Mouse (Mus musculus): ENCODE data around the gene Ttc39b. TPM values are rescaled to one million over a fixed set of nuclear protein-coding genes. Genes with fewer than 3 reads are reported as not detected.
A peak's percentile ranks its signal among the peaks of the same experiment; 100 is the strongest.

Gene Ttc39b
- polyA plus RNA-seq (2014; fragmentation: Nextera tagmentation; extraction: Ambion mirVana) = 2.5 and 3.5 TPM in 2 replicates

- H3K27me3 ChIP-seq (ENCODE audit: control insufficient read depth, insufficient read depth, low read length) = no peaks in the 10 kb centered on the region
- peaks cover 0 to 2% of the 10 kb centered on the region in 2 experiments; a peak in 2 of 4 replicates for H3K4me1 ChIP-seq (ENCODE audit: control insufficient read depth in 2 of 2, insufficient read depth in 2 of 2, low read length in 2 of 2)
- peak within 1 kb of the TSS; percentile 65 to 67 for H3K4me3 ChIP-seq (ENCODE audit: control insufficient read depth in 1 of 2, insufficient read depth in 1 of 2, low read depth in 1 of 2, low read length in 2 of 2)
- H3K27ac ChIP-seq (replicated peaks in 1 of 2; ENCODE audit: control insufficient read depth in 1 of 2, insufficient read depth in 1 of 2, low read depth in 2 of 2, low read length in 2 of 2) = peak within 1 kb of the TSS; percentile 3 to 35
- peak; percentile 98 for ATAC-seq (ENCODE audit: insufficient number of reproducible peaks, insufficient read depth, low FRiP score, low read depth)
- H3K36me3 ChIP-seq (ENCODE audit: control insufficient read depth, insufficient read depth, low read length) = no peaks in the 10 kb centered on the region
- peak within 1 kb of the TSS; percentile 72 for H3K9ac ChIP-seq (ENCODE audit: low read length)
- peak within 1 kb of the TSS; percentile 99 for H3K4me2 ChIP-seq (ENCODE audit: low read length)
- H3K9me3 ChIP-seq (ENCODE audit: control insufficient read depth, low read length) = no peaks in the 10 kb centered on the region
- WGBS = under 1% methylated on average over 55 of the region's 59 CpGs
Observed at GRCm38 (mm10) chr4:83323910-83324684, at the start of gene Ttc39b. Gene Ttc39b (minus strand): TSS chr4:83324255.

GRCm38 (mm10) chr4:83373381-83373780, 49.3 kb upstream of the Ttc39b start:
- ATAC-seq (ENCODE audit: insufficient number of reproducible peaks, insufficient read depth, low FRiP score, low read depth) = no peak
- no peaks in the 10 kb centered on the region for H3K4me1 ChIP-seq (ENCODE audit: control insufficient read depth in 2 of 2, insufficient read depth in 2 of 2, low read length in 2 of 2)
- no peaks in the 10 kb centered on the region for H3K27me3 ChIP-seq (ENCODE audit: control insufficient read depth, insufficient read depth, low read length)
- H3K9ac ChIP-seq (ENCODE audit: low read length) = no peak overlapping the region
- H3K27ac ChIP-seq (replicated peaks in 1 of 2; ENCODE audit: control insufficient read depth in 1 of 2, insufficient read depth in 1 of 2, low read depth in 2 of 2, low read length in 2 of 2) = no peak overlapping the region
- WGBS = 59% methylated on average over 4 of the region's 4 CpGs
- no peaks in the 10 kb centered on the region for H3K36me3 ChIP-seq (ENCODE audit: control insufficient read depth, insufficient read depth, low read length)
- H3K4me2 ChIP-seq (ENCODE audit: low read length) = no peak overlapping the region
- H3K4me3 ChIP-seq (ENCODE audit: control insufficient read depth in 1 of 2, insufficient read depth in 1 of 2, low read depth in 1 of 2, low read length in 2 of 2) = no peak overlapping the region
- H3K9me3 ChIP-seq (ENCODE audit: control insufficient read depth, low read length) = no peaks in the 10 kb centered on the region

- peaks cover 13% of the 10 kb centered on the region for H3K9me3 ChIP-seq (ENCODE audit: control insufficient read depth, low read length)
- H3K4me3 ChIP-seq (ENCODE audit: control insufficient read depth in 1 of 2, insufficient read depth in 1 of 2, low read depth in 1 of 2, low read length in 2 of 2) = no peak overlapping the region
- 66% methylated on average over 1 of the region's 1 CpGs for WGBS
- ATAC-seq (ENCODE audit: insufficient number of reproducible peaks, insufficient read depth, low FRiP score, low read depth) = no peak
- peaks cover 0 to 4% of the 10 kb centered on the region in 2 experiments; a peak in 2 of 4 replicates for H3K4me1 ChIP-seq (ENCODE audit: control insufficient read depth in 2 of 2, insufficient read depth in 2 of 2, low read length in 2 of 2)
- no peak overlapping the region for H3K9ac ChIP-seq (ENCODE audit: low read length)
- H3K27ac ChIP-seq (replicated peaks in 1 of 2; ENCODE audit: control insufficient read depth in 1 of 2, insufficient read depth in 1 of 2, low read depth in 2 of 2, low read length in 2 of 2) = no peak overlapping the region
- H3K36me3 ChIP-seq (ENCODE audit: control insufficient read depth, insufficient read depth, low read length) = no peaks in the 10 kb centered on the region
- H3K27me3 ChIP-seq (ENCODE audit: control insufficient read depth, insufficient read depth, low read length) = no peaks in the 10 kb centered on the region; the same call in 1 of the 2 replicates
- no peak overlapping the region for H3K4me2 ChIP-seq (ENCODE audit: low read length)
Observed at GRCm38 (mm10) chr4:83357738-83358137, 33.7 kb upstream of the Ttc39b start.

GRCm38 (mm10) chr4:83354786-83355185, 30.7 kb upstream of the Ttc39b start:
- H3K4me3 ChIP-seq (ENCODE audit: control insufficient read depth in 1 of 2, insufficient read depth in 1 of 2, low read depth in 1 of 2, low read length in 2 of 2) = no peak overlapping the region
- peaks cover 0 to 4% of the 10 kb centered on the region in 2 experiments; a peak in 2 of 4 replicates for H3K4me1 ChIP-seq (ENCODE audit: control insufficient read depth in 2 of 2, insufficient read depth in 2 of 2, low read length in 2 of 2)
- ATAC-seq (ENCODE audit: insufficient number of reproducible peaks, insufficient read depth, low FRiP score, low read depth) = no peak
- H3K9me3 ChIP-seq (ENCODE audit: control insufficient read depth, low read length) = peaks cover 7% of the 10 kb centered on the region
- no peak overlapping the region for H3K9ac ChIP-seq (ENCODE audit: low read length)
- H3K36me3 ChIP-seq (ENCODE audit: control insufficient read depth, insufficient read depth, low read length) = no peaks in the 10 kb centered on the region
- peaks cover 5% of the 10 kb centered on the region for H3K27me3 ChIP-seq (ENCODE audit: control insufficient read depth, insufficient read depth, low read length)
- no peak overlapping the region for H3K27ac ChIP-seq (replicated peaks in 1 of 2; ENCODE audit: control insufficient read depth in 1 of 2, insufficient read depth in 1 of 2, low read depth in 2 of 2, low read length in 2 of 2)
- 76% methylated on average over 2 of the region's 2 CpGs for WGBS
- H3K4me2 ChIP-seq (ENCODE audit: low read length) = no peak overlapping the region

- no peaks in the 10 kb centered on the region; the same call in 1 of the 2 replicates for H3K9me3 ChIP-seq (ENCODE audit: control insufficient read depth, low read length)
- no peak overlapping the region for H3K4me3 ChIP-seq (ENCODE audit: control insufficient read depth in 1 of 2, insufficient read depth in 1 of 2, low read depth in 1 of 2, low read length in 2 of 2)
- ATAC-seq (ENCODE audit: insufficient number of reproducible peaks, insufficient read depth, low FRiP score, low read depth) = no peak
Observed at GRCm38 (mm10) chr4:83353949-83354348, 29.9 kb upstream of the Ttc39b start.

GRCm38 (mm10) chr4:83353276-83353675, 29.2 kb upstream of the Ttc39b start:
- Histone ChIP-seq H3K9ac (ENCODE audit: low read length) (no peak overlapping the region), H3K27me3 (ENCODE audit: control insufficient read depth, insufficient read depth, low read length) (peaks cover 5% of the 10 kb centered on the region), H3K9me3 (ENCODE audit: control insufficient read depth, low read length) (no peaks in the 10 kb centered on the region; the same call in 1 of the 2 replicates), H3K36me3 (ENCODE audit: control insufficient read depth, insufficient read depth, low read length) (no peaks in the 10 kb centered on the region), H3K4me3 (ENCODE audit: control insufficient read depth in 1 of 2, insufficient read depth in 1 of 2, low read depth in 1 of 2, low read length in 2 of 2) (no peak overlapping the region), H3K4me1 (ENCODE audit: control insufficient read depth in 2 of 2, insufficient read depth in 2 of 2, low read length in 2 of 2) (peaks cover 0 to 4% of the 10 kb centered on the region in 2 experiments; a peak in 2 of 4 replicates), H3K4me2 (ENCODE audit: low read length) (no peak overlapping the region), H3K27ac (replicated peaks in 1 of 2; ENCODE audit: control insufficient read depth in 1 of 2, insufficient read depth in 1 of 2, low read depth in 2 of 2, low read length in 2 of 2) (no peak overlapping the region)
- no peak for ATAC-seq (ENCODE audit: insufficient number of reproducible peaks, insufficient read depth, low FRiP score, low read depth)
- 94% methylated on average over 12 of the region's 12 CpGs for WGBS

More at GRCm38 (mm10) chr4:83353949-83354348, 29.9 kb upstream of the Ttc39b start:
- WGBS = 15% methylated on average over 6 of the region's 6 CpGs
- H3K4me2 ChIP-seq (ENCODE audit: low read length) = no peak overlapping the region
- peaks cover 0 to 4% of the 10 kb centered on the region in 2 experiments; a peak in 2 of 4 replicates for H3K4me1 ChIP-seq (ENCODE audit: control insufficient read depth in 2 of 2, insufficient read depth in 2 of 2, low read length in 2 of 2)
- H3K36me3 ChIP-seq (ENCODE audit: control insufficient read depth, insufficient read depth, low read length) = no peaks in the 10 kb centered on the region
- H3K27me3 ChIP-seq (ENCODE audit: control insufficient read depth, insufficient read depth, low read length) = peaks cover 5% of the 10 kb centered on the region
- no peak overlapping the region for H3K9ac ChIP-seq (ENCODE audit: low read length)
- no peak overlapping the region for H3K27ac ChIP-seq (replicated peaks in 1 of 2; ENCODE audit: control insufficient read depth in 1 of 2, insufficient read depth in 1 of 2, low read depth in 2 of 2, low read length in 2 of 2)

- H3K27me3 ChIP-seq (ENCODE audit: control insufficient read depth, insufficient read depth, low read length) = peaks cover 5% of the 10 kb centered on the region
- H3K36me3 ChIP-seq (ENCODE audit: control insufficient read depth, insufficient read depth, low read length) = no peaks in the 10 kb centered on the region
- WGBS = 40% methylated on average over 6 of the region's 6 CpGs
- H3K4me1 ChIP-seq (ENCODE audit: control insufficient read depth in 2 of 2, insufficient read depth in 2 of 2, low read length in 2 of 2) = peaks cover 0 to 4% of the 10 kb centered on the region in 2 experiments; a peak in 2 of 4 replicates
- H3K9me3 ChIP-seq (ENCODE audit: control insufficient read depth, low read length) = no peaks in the 10 kb centered on the region
- no peak overlapping the region for H3K4me2 ChIP-seq (ENCODE audit: low read length)
- H3K9ac ChIP-seq (ENCODE audit: low read length) = no peak overlapping the region
- H3K27ac ChIP-seq (replicated peaks in 1 of 2; ENCODE audit: control insufficient read depth in 1 of 2, insufficient read depth in 1 of 2, low read depth in 2 of 2, low read length in 2 of 2) = no peak overlapping the region
- no peak overlapping the region for H3K4me3 ChIP-seq (ENCODE audit: control insufficient read depth in 1 of 2, insufficient read depth in 1 of 2, low read depth in 1 of 2, low read length in 2 of 2)
- ATAC-seq (ENCODE audit: insufficient number of reproducible peaks, insufficient read depth, low FRiP score, low read depth) = peak; percentile 54; the same call in 1 of the 2 replicates
Observed at GRCm38 (mm10) chr4:83350719-83351118, 26.7 kb upstream of the Ttc39b start.

Measured in heart, embryonic 14.5 days (tissue).